Mouse (Mus musculus) embryonic facial prominence, embryonic 11.5 days (tissue): ENCODE data around the gene Hist1h2ba. TPM values are rescaled to one million over a fixed set of nuclear protein-coding genes. Genes with fewer than 3 reads are reported as not detected.

Source experiments
- ATAC-seq: fragments of 200-750 bp; cut with Nextera tagmentation; replicated peaks from 2 replicates; pipeline ENCODE4 v1.8.0; 2017; ENCODE audit warnings: low read depth; ENCODE audit not compliant: insufficient number of reproducible peaks, low FRiP score, low TSS enrichment
- DNase-seq: peaks from one replicate; pipeline ENCODE4 v3.0.0-alpha.2; 2015; ENCODE audit warnings: low spot score
- H3K27ac ChIP-seq: fragments of 300-500 bp; sonication (generic); replicated peaks from 2 replicates; pipeline ENCODE4 v1.5.1; 2014; ENCODE audit warnings: mild to moderate bottlenecking, low read depth, low read length, control low read depth
- H3K27me3 ChIP-seq: fragments of 300-500 bp; sonication (generic); 2 replicates; pipeline ENCODE4 v1.6.1; 2014; ENCODE audit warnings: mild to moderate bottlenecking, low read length, moderate library complexity, mixed read lengths; ENCODE audit not compliant: control insufficient read depth, insufficient read depth
- H3K36me3 ChIP-seq: fragments of 300-500 bp; sonication (generic); replicated peaks from 2 replicates; pipeline ENCODE4 v1.6.1; 2014; ENCODE audit warnings: low read depth, mild to moderate bottlenecking, low read length, moderate library complexity, mixed read lengths; ENCODE audit not compliant: control insufficient read depth, insufficient read depth
- H3K4me1 ChIP-seq: fragments of 300-500 bp; sonication (generic); 2 replicates; pipeline ENCODE4 v1.6.1; 2014; ENCODE audit warnings: low read length, mixed read lengths; ENCODE audit not compliant: control insufficient read depth, insufficient read depth
- H3K4me2 ChIP-seq: fragments of 300-500 bp; sonication (generic); 2 replicates; pipeline ENCODE4 v1.6.1; 2014; ENCODE audit warnings: low read depth, mild to moderate bottlenecking, control low read depth, low read length, moderate library complexity
- H3K4me3 ChIP-seq: fragments of 300-500 bp; sonication (generic); 2 replicates; pipeline ENCODE4 v1.5.1; 2014; ENCODE audit warnings: low read depth, low read length, control low read depth
- H3K9ac ChIP-seq: fragments of 300-500 bp; sonication (generic); replicated peaks from 2 replicates; pipeline ENCODE4 v1.6.1; 2014; ENCODE audit warnings: mild to moderate bottlenecking, control low read depth, low read length
- H3K9me3 ChIP-seq: fragments of 300-500 bp; sonication (generic); replicated peaks from 2 replicates; pipeline ENCODE4 v1.6.1; 2016; ENCODE audit warnings: mild to moderate bottlenecking, low read length, inconsistent platforms, mixed read lengths; ENCODE audit not compliant: control insufficient read depth
- WGBS: fragments of 180-500 bp; shearing (Covaris S2); extraction: QIAGEN DNeasy Blood & Tissue Kit; methylation state at CpG from one replicate; pipeline ENCODE4 v1.1.7; 2014; 5-methylcytosine and 5-hydroxymethylcytosine counted together
- polyA plus RNA-seq: library from polyadenylated mRNA; unstranded; fragments of >200 nt; fragmentation: Nextera tagmentation; extraction: Ambion mirVana; gene quantifications from 2 replicates; pipeline ENCODE4 v1.2.1, GENCODE M21; 2014

Hist1h2ba gene
- polyA plus RNA-seq, 1 experiment from 2014 or later: not detected

- H3K9me3 ChIP-seq: no peaks in the 10 kb centered on the region
- no peaks in the 10 kb centered on the region for H3K36me3 ChIP-seq
- no peaks in the 10 kb centered on the region for H3K4me1 ChIP-seq
- 46% methylated on average over 2 of the region's 2 CpGs for WGBS
- no peak overlapping the region for H3K4me2 ChIP-seq
- H3K27me3 ChIP-seq: no peaks in the 10 kb centered on the region
- DNase-seq (peak; percentile 18), ATAC-seq (no peak)
- no peak overlapping the region for H3K27ac ChIP-seq
- H3K4me3 ChIP-seq: no peak overlapping the region
- H3K9ac ChIP-seq: no peak overlapping the region
These were observed 8.9 kb upstream of the Hist1h2ba start for GRCm38 (mm10) chr13:23942861-23943260.

GRCm38 (mm10) chr13:23940291-23940690, 6.3 kb upstream of the Hist1h2ba start:
- no peaks in the 10 kb centered on the region for H3K36me3 ChIP-seq
- no peak for ATAC-seq
- no peaks in the 10 kb centered on the region for H3K27me3 ChIP-seq
- 69% methylated on average over 6 of the region's 6 CpGs for WGBS
- no peak overlapping the region for H3K4me3 ChIP-seq
- no peaks in the 10 kb centered on the region for H3K4me1 ChIP-seq
- no peak overlapping the region for H3K9ac ChIP-seq
- H3K4me2 ChIP-seq: no peak overlapping the region
- no peak overlapping the region for H3K27ac ChIP-seq
- no peak for DNase-seq
- H3K9me3 ChIP-seq: no peaks in the 10 kb centered on the region

GRCm38 (mm10) chr13:23938699-23939098, 4.7 kb upstream of the Hist1h2ba start:
- H3K4me3 ChIP-seq: no peak overlapping the region
- no peak overlapping the region for H3K27ac ChIP-seq
- H3K9me3 ChIP-seq: no peaks in the 10 kb centered on the region
- DNase-seq: no peak
- no peak overlapping the region for H3K4me2 ChIP-seq
- H3K9ac ChIP-seq: no peak overlapping the region
- H3K4me1 ChIP-seq: no peaks in the 10 kb centered on the region
- WGBS: 89% methylated on average over 1 of the region's 1 CpGs
- H3K27me3 ChIP-seq: no peaks in the 10 kb centered on the region
- ATAC-seq: no peak
- no peaks in the 10 kb centered on the region for H3K36me3 ChIP-seq

GRCm38 (mm10) chr13:23934211-23934520, 210 bp upstream of the Hist1h2ba start, which contains the start of gene Hist1h2aa:
Gene Hist1h2aa (plus strand): TSS chr13:23934462.
- 86% methylated on average over 10 of the region's 10 CpGs for WGBS
- no peaks in the 10 kb centered on the region for H3K27me3 ChIP-seq
- H3K9ac ChIP-seq: no peak within 1 kb of the TSS
- ATAC-seq: no peak
- H3K9me3 ChIP-seq: no peaks in the 10 kb centered on the region
- H3K4me2 ChIP-seq: no peak within 1 kb of the TSS
- no peaks in the 10 kb centered on the region for H3K36me3 ChIP-seq
- no peaks in the 10 kb centered on the region for H3K4me1 ChIP-seq
- no peak within 1 kb of the TSS for H3K4me3 ChIP-seq
- no peak within 1 kb of the TSS for H3K27ac ChIP-seq
- no peak for DNase-seq

GRCm38 (mm10) chr13:23930904-23931303, 3.1 kb downstream of the Hist1h2ba start:
- WGBS: 64% methylated on average over 11 of the region's 11 CpGs
- ATAC-seq: no peak

GRCm38 (mm10) chr13:23930461-23930860, 3.5 kb downstream of the Hist1h2ba start:
- no peaks in the 10 kb centered on the region for H3K4me1 ChIP-seq
- no peak for ATAC-seq
- H3K4me2 ChIP-seq: no peak overlapping the region
- H3K9ac ChIP-seq: no peak overlapping the region
- DNase-seq: no peak
- WGBS: 95% methylated on average over 9 of the region's 9 CpGs
- H3K36me3 ChIP-seq: no peaks in the 10 kb centered on the region
- H3K4me3 ChIP-seq: no peak overlapping the region
- no peaks in the 10 kb centered on the region for H3K27me3 ChIP-seq
- H3K9me3 ChIP-seq: no peaks in the 10 kb centered on the region
- H3K27ac ChIP-seq: no peak overlapping the region

More at GRCm38 (mm10) chr13:23930904-23931303, 3.1 kb downstream of the Hist1h2ba start:
- H3K9me3 ChIP-seq: no peaks in the 10 kb centered on the region
- no peak for DNase-seq
- H3K4me1 ChIP-seq: no peaks in the 10 kb centered on the region
- H3K4me3 ChIP-seq: no peak overlapping the region
- H3K27ac ChIP-seq: no peak overlapping the region
- no peaks in the 10 kb centered on the region for H3K27me3 ChIP-seq
- no peak overlapping the region for H3K4me2 ChIP-seq
- no peaks in the 10 kb centered on the region for H3K36me3 ChIP-seq
- no peak overlapping the region for H3K9ac ChIP-seq

- Histone ChIP-seq H3K9ac (no peak overlapping the region), H3K9me3 (no peaks in the 10 kb centered on the region), H3K27ac (no peak overlapping the region), H3K4me1 (no peaks in the 10 kb centered on the region), H3K27me3 (no peaks in the 10 kb centered on the region), H3K36me3 (no peaks in the 10 kb centered on the region), H3K4me2 (no peak overlapping the region), H3K4me3 (no peak overlapping the region)
- no peak for DNase-seq
- 68% methylated on average over 3 of the region's 3 CpGs for WGBS
- no peak for ATAC-seq
These were observed 5.3 kb downstream of the Hist1h2ba start for GRCm38 (mm10) chr13:23928637-23929036.

- H3K9me3 ChIP-seq: no peaks in the 10 kb centered on the region
- no peak overlapping the region for H3K9ac ChIP-seq
- WGBS: 74% methylated on average over 2 of the region's 2 CpGs
- DNase-seq (no peak), ATAC-seq (no peak)
- no peak overlapping the region for H3K4me2 ChIP-seq
- no peak overlapping the region for H3K4me3 ChIP-seq
- no peaks in the 10 kb centered on the region for H3K4me1 ChIP-seq
- H3K27me3 ChIP-seq: no peaks in the 10 kb centered on the region
- no peak overlapping the region for H3K27ac ChIP-seq
- H3K36me3 ChIP-seq: no peaks in the 10 kb centered on the region
These were observed 8.2 kb downstream of the Hist1h2ba start for GRCm38 (mm10) chr13:23925792-23926191.
